Mouse (Mus musculus): ENCODE results near the gene Ccnk. TPM values are rescaled to one million over a fixed set of nuclear protein-coding genes. Genes with fewer than 3 reads are reported as not detected.

Gene Ccnk
- total RNA-seq, 2 experiments from 2014 or later = 31.6 to 34.3 TPM

DNA sequence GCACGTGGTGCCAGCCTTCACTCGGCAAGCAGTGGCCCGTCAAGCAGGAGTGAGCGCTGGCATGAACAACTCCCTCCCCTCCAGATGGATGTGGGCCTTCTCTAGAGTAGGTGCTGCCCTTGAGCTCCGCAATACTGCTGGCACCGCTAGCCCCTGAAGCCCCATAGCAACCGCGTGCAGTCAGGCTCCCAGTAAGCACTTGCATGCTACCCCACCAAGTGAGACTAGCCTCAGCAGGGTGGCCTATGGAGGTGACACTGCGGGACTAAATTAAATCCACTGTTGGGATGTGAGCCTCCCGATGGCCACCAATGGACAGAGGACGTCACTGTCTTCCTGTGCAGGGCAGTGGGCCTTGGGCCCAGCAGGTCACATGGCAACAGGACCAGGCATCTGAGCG, 41.2 kb downstream of the Ccnk start:
- no peak for DNase-seq (ENCODE audit: low spot score in 2 of 2)

- DNase-seq (ENCODE audit: low spot score in 2 of 2) = no peak
Measured at GRCm38 (mm10) chr12:108221206-108221605, 41.8 kb downstream of the Ccnk start.

DNA sequence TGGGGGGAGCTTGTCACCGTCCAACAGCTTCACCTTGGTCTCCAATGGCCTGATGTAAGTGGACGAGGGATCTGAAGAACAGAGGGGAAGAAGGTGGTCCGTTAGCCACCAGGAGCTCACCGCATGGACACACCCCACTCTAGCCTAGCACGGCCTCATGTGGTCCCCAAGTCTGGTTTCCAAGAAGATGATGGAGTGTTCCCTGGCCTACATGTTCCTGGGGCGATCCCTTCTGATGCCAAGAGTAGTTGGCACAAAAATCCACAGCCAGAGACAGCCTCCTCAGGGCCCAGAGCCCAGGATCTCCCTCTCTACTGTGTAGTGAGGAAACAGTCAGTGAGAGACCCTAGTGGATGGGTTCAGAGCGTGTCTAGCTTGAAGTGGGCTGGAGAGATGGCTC, 42.3 kb downstream of the Ccnk start:
- DNase-seq (ENCODE audit: low spot score in 2 of 2) = no peak

DNA sequence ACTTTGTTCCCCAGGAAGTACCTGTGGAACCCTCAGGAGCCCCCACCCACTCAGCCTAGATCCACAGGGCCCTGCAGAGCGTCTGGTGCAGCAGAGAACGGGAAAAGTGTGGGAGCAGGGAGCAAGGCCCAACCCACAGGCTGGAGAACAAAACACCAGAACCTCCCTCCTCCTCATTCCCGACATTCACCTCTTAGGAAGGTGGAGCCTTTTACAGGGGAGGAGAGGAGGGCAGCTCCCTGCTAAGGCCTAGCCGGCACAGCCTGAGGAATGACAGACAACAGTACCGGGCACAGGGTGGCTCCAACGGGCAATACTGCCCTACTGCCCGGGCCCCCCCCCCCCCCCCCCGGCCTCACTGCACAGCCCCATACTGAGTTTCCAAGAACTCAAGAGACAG, 44.0 kb downstream of the Ccnk start:
- no peak for DNase-seq (ENCODE audit: low spot score in 2 of 2)

DNA sequence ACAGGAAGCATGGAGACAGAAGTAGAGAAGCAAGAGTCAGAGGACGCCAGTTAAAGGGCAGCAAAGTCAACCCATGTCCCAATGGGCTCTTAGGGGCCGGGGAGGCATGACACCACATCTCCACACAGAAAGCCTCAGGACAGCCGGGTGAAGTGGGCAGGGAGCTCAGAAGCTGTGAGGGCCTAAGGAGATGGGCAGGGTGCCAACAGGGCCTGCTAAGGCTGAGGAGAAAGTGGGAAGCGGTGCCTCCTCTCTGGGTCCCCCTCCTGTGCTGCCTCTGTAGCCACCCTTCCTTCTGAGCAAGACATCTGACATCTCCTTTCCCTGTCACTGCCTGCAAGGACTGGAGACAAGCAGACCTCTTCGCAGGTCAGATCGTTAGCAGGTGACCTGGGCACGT, 46.4 kb downstream of the Ccnk start:
- DNase-seq (ENCODE audit: low spot score in 2 of 2) = no peak

- no peak for DNase-seq (ENCODE audit: low spot score in 2 of 2)
Measured at GRCm38 (mm10) chr12:108226216-108226615, 46.8 kb downstream of the Ccnk start.

DNA sequence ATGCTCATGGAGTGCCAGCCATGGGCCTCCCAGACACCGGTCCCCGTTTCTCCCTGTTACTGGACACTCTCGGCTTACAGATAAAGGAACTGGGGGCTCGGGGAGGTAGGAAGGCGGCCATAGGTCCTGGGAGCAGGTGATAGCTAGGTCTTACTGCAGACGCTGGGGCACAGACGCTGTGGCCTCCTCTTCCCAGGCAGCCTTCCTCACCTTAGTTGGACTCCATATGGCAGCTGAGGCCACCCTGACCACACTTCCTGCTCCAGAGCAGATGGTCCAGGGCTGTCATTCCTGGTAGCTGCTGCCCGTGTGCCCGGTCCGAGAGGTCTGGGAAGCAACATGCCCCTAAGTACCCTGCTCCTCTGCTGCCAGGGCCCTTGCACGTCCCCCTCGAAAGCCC, 47.6 kb downstream of the Ccnk start:
- DNase-seq (ENCODE audit: low spot score in 2 of 2) = no peak

DNA sequence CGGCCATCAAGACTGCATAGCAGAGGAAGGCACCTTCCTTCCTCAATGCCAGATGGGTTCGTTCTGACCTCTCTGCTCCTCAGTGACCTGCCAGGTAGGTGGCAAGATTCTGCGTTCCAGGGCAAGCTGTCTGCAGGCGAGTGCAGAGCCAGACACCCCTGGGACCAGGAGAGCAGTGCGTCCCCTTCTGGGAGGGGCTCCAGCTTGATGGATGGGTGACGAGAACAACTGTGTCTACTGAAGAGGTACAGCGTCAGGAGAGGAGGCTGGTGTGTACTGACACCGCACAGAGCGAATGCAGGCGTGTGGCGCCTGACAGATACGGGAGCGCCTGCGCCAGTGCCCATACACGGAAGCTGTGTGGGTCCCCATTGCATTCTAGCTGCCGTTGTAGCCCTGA, 48.1 kb downstream of the Ccnk start:
- DNase-seq (ENCODE audit: low spot score in 2 of 2) = no peak

DNA sequence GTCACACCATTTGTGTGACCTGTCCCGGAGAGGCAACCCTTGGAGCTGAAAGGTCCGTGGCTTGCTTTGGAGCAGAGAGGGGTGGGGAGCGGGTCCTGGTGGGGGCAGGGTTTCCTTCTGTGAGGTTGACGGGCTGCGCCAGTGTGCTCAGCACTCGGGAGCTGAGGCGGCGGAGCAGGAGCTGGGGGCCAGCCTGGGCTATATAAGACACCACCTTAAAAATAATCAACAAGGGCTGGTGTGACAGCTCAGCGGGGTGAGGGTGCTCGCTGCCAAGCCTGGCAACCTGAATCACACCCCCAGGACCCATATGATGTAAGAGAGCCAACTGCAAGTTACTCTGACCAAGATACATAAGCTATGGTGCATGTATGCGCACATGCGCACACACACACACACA, 50.7 kb downstream of the Ccnk start:
- DNase-seq (ENCODE audit: low spot score in 2 of 2) = no peak

DNA sequence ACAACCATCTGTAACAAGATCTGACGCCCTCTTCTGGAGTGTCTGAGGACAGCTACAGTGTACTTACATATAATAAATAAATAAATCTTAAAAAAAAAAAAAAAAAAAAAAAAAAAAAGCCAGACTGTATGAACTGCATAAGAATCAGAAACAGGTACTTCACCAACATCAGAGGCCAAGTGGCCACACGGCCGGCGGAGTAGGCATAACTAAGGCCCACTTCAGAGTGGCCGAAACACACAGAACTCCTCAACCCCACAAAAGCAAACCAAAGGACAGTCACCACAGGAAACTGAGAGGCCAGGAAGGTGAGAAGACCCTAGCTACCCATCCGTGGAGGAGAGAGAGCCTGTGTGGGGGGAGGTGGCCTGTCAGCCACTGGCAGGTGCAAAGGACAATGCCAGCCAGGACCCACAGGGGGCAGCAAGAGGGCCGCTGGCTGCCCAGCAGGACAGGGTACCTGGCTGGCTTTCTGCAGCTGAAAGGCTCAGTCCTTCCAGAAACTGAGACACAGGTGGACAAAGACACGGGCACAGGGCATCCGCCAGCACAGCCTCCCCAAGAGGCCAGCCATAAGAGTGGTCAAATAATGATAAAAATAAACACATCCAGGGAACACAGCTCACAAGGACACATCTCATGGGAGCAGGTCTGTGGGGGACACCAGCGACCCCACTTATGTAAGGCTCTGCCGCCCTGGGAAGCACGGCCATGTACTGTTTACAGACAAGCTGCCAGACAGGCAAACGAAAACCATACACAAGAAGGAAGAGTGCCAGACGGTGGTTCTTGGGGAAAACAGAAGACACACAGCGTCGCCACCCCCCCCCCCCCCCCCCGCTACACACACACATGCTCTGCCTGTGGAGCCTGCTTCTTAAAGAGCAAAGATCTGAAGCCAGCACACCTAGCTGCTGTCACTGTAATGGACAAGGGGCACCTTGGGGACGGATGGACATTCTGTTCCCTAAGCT, 51.7 kb downstream of the Ccnk start:
- DNase-seq (ENCODE audit: low spot score in 2 of 2) = no peak

DNA sequence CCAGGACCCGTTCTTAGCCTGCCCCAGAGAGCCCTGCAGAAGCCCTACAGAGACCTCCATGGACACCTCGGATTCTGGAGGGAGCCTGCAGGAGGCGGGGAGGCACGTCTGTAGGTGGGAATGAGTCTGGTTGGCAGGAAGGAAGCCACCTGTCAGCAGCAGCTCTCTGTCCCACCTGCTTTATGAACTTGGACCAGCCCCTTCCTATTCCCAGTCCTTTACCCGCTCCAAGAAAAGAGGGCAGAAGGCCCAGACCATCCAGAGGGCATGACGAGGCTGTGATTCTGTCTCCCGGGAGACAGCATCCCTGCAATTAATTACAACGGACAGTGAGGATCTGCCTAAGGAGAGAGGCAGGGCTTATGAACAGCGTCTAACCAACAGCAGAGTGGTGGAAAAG, 52.5 kb downstream of the Ccnk start:
- DNase-seq (ENCODE audit: low spot score in 2 of 2) = no peak

DNA sequence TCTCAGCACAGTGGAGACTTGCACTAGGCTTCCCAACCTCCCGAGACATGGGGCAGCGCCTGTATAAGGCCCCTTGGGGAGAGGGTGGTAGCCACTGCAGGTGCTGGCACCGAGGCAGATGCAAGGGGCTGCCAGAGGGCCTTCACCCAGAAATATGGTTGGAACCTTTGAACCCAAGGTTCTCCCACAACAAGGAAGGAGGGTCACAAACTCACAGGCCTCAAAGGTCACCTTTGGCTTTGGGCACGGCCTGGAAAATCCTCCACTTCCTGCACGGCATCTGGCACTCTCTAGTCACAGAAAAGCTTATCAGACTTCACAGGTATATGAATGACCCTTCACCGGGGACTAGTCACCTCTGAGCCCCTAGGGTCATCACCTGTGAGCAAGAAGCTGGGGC, 54.4 kb downstream of the Ccnk start:
- DNase-seq (ENCODE audit: low spot score in 2 of 2) = no peak

- no peak for DNase-seq (ENCODE audit: low spot score in 2 of 2)
Measured at GRCm38 (mm10) chr12:108234832-108235602, 55.6 kb downstream of the Ccnk start.

DNA sequence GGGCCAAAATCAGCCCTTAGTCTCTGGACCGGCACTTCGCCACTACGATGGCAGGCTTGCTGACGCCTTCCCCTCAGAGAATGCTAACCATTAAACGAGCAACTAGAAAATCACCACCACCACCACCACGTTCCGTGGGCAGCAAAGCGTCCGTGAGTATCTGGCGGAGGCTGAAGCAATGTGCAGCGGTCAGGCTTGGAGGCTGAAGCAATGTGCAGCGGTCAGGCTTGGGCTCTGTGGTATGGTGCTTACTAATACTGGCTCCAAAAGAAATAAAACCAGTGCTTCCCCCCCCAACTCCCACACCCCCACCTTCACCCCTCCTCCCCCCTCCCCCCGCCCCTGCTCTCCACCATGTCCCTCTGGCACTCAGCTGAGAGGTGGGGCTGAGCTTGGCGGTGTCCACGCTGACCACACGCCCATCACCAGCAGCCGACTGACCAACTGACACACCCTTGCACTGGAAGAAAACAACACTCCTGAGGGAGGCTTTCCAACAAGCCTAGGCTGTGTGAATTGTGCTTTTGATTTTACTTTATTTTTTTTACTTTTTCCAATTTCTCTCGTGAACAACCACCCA, 56.7 kb downstream of the Ccnk start:
- DNase-seq (ENCODE audit: low spot score in 2 of 2) = no peak

DNA sequence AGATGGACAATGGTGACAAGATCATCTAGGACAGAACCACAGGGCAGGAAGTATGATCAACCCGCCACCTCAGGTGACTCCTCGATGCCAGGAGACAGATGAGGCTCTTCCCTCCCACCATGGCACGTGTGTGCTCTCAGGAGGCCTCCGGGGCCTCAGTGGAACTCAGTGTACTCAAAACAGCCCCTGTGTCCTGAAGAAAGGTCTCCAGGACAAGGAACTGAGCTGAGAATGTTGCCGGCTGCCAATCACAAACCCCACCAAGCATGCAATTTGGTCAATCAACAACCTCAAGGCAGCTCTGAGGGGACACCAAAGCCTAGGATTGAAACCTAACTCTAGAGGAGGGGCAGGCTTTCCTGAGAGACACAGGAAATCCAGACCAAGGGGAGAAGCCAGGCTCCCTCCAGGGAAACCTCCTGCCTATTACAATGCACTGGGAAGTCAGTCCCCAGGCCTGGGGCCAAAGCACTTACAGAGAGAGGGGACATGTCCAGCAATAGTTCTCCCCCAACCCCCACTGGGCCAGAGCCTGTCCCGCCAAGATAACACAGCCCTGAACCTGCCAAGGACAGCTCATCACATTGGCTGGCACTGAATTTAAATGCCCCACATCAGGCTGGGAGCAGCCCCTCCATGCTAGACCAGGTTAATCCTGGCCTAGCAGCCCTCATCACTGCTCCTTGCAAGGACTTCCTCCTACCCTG, 58.1 kb downstream of the Ccnk start:
- no peak for DNase-seq (ENCODE audit: low spot score in 2 of 2)

GRCm38 (mm10) chr12:108238395-108239035, 59.1 kb downstream of the Ccnk start:
- DNase-seq (ENCODE audit: low spot score in 2 of 2) = no peak

DNA sequence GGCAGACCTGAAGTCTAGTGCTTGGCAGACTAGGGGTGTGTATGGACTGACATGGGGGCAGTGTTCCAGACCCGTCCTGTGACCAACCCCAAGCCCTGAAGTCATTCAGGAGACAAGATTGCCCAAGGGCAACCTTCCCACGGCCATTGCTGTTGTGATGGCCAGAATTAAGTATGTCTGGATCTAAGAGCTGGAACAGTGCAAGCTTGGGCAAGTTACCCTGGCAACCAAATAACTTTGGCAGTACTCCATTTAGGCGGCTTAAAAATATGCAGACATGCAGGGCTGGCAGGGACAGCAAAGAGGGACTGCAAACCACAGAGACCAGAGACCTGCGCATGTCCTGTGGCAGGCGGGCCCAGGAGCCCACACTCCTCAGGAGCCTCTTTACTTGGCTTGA, 60.1 kb downstream of the Ccnk start:
- DNase-seq (ENCODE audit: low spot score in 2 of 2) = peak; percentile 75 to 85

DNA sequence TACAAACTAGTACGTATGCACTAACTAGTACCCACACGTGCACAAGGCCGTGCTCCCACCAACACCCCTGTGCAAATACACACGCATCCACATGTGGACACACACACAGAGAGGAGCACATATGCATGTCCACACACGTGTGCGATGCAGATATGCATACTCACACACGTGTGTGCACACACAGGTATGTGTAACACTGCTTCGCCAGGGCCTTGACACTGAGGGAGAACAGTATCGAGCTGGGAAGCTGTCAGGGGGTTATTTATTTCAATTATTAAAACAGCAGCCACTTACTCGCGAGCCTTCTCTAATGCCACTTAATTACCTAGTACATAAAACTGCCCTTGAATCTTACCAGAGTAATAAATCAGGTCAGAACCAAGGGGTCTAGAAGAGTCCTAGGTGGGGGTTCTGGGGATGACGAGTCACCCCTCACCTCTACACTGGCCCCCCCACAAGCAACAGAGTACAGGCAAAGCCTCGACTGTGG, 61.1 kb downstream of the Ccnk start:
- no peak for DNase-seq (ENCODE audit: low spot score in 2 of 2)

DNA sequence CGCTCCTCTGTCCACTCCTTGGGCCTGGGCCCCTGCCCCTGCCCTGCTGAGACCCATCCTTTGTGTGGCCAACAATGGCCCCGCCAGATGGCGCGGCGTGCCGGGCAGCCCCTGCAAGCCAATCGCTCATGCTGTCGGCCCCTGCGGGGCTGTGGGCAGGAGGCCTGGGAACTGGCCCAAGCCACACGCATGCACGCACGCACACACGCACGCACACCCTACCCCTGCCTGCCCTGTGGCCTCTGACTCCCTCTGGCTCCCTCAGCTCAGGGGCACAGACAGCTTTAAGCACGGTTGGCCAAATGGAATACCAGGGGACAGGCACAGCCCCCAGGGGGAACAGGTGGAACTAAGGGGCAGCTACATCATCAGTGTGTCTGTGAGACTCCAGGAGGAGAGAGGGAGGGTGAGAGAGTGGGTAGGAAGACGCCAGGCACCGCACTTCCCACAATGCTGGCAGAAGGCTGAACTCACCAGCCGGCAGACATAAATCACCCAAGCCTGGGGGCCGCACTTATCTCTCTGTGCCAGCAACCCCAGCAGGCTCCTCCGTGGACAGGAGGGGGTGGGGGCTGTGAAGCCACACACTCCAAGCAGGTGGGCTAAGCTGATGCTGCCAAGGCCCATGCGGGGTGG, 61.7 kb downstream of the Ccnk start:
- peak; percentile 47 to 58 for DNase-seq (ENCODE audit: low spot score in 2 of 2)

- no peak for DNase-seq (ENCODE audit: low spot score in 2 of 2)
Measured at GRCm38 (mm10) chr12:108241626-108242025, 62.2 kb downstream of the Ccnk start.
